Mouse (Mus musculus) T-helper 17 cell (primary cell): ENCODE measurements at regions not wholly inside any gene's neighbourhood (a gene's known extent, or its start where the extent isn't known, plus 50 kb on each side); places are given as distances from the start of the nearest gene placed in this dataset.
"Not testable (repeated sequence)": the region's sequence is repeated elsewhere in the genome, so short reads cannot be mapped to it uniquely, and the experiment has no call there.

Experiments used
- in situ Hi-C, 2 experiments: fragments of 300-600 bp; cut with MboI, MseI; formaldehyde crosslinking; loops; 1 replicate in 1 of 2; 2 replicates in 1 of 2; pipeline ENCODE4 v1.15.1; 2025; ENCODE audit warnings: high pct_unique_total_duplicates in 2 of 2

GRCm38 (mm10) chr10:91464691-91465090, 283.6 kb upstream of the Tmpo start:
- in situ Hi-C loops, result no loop called here

GRCm38 (mm10) chr10:91447974-91448703, 267.0 kb upstream of the Tmpo start:
- in situ Hi-C loops, result no loop called here

GRCm38 (mm10) chr10:91443321-91443720, 262.2 kb upstream of the Tmpo start:
- in situ Hi-C loops, result no loop called here

DNA sequence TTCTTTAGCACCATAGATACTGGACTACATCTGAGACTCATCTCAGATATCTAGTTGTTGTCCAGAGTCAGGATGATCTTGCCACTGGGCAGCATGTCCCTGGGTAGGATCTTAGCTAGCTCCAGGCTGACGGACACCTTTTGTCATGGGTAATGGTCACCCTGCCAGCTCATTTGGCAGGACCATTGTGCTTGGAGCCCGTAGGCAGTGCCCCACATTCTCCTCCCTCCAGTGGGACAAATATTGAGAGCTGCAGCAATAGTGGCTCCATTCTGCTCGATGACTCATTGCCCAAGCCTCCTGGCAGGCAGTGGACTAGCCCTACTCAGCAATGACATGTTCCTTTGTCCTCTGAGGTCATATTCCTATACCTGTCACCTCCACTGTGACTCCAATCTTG, 258.9 kb upstream of the Tmpo start:
- in situ Hi-C loops, result no loop called here

- in situ Hi-C loops, result no loop called here
These were observed 256.8 kb upstream of the Tmpo start for GRCm38 (mm10) chr10:91437917-91438316.

DNA sequence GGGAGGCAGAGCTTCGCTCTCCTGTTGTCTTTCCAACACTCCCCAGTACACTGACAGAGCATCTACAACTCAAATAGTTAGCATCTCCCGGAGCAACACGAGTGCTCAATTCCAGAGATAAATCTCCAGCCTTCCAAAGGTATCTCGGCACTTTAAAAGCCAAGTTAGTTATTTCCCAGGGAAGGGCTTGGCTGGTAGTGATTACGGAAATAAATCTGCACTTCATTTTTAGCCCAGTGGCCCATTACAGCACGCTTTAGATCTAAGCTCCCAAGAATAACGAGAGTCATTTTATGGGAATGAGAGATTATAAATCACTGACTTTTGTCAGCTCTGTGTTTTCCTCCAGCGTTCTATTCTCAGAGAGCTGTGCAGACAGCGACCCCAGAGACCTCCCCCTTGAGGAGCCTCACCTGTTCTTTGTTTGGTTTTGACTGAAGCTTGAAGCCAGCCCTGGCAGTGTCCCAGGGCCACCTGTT, 255.0 kb upstream of the Tmpo start:
- in situ Hi-C loops, result no loop called here

DNA sequence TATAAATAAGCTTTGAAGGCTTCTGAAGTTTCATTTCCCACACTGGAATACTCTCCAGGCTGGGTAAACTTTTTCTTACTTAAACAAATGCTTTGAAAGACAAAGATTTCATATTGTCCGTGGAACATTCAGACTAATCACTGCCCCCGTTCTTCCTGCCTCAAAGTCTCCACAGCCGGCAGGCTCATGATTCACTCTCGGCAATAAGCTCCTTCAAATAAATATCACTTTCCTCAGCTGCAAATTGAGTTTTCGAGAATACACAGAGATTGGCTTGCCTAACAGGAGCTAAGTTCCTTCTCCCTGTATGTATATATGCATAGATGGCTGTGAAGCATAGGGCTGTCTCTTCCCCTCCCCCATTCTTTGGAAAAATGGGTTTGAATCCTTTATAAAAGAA, 249.2 kb upstream of the Tmpo start:
- in situ Hi-C loops, result no loop called here

DNA sequence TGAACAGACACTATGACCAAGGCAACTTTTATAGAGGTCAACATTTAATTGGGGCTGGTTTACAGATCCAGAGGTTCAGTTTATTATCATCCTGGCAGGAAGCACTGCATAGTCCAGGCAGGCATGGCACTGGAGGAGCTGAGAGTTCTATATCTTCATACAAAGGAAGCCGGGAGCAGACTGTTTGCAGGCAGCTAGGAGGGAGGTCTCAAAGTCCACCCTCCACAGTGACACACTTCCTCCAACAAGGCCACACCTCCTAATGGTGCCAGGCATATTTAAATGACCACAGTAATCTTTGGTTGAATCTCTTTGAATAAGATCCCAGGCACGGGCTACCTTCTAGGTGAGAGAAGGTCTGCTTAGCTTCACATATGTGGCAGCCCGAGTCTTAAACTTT, 245.5 kb upstream of the Tmpo start:
- in situ Hi-C loops, result no loop called here

DNA sequence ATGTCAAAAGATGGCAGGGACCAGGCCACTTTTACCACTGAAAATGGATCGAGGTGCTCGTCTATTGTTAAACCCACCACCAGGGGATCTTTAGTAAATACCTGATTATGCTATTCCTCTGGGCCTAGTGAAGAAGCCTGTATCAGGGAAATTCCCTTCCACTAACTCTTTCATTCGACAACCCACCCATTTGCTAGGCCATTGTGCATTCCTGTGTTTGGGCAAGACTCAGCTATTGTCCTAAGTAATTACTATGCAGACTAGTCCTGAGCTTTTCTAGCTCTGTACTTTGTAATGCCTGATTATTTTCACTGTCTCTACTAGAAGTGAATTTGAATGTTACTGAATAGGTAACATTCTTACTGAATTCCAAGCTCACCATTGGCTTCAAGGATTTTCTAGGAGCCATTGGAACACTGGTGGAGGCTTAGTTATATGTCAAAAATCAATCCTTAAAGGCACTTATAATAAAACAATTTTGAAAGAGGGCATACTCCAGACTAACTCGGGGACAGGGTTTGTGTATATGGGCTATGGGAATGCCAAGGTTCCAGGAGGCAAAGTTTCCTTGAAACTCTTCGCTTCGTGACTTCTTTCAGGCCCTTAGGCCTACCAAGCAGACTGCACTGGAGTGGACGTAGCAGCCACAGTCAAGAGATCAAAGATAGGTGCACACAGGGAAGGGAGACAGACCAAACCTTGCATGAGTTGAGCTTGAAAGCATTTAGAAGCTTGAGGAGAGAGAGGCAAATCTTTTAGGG, 244.7 kb upstream of the Tmpo start:
- in situ Hi-C loops, result not testable (repeated sequence)

DNA sequence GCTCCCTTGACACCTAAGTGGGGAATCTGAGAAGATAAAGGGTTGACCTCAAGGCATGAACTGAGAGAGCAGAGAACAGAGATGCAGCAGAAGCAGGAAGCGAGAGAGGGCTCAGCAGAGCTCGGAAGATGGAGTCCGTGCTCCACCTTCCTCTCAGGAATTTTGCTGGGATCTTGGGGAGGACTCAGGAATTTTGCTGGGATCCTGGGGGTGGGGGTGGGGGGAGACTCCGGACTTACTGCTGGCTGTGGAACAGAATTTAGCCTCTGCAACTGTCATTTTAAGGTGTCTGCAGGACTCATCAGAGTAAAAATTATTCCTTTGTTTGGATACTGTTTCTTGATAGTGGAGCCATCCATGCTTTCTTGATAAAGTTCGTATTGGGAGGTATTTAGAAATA, 243.7 kb upstream of the Tmpo start:
- in situ Hi-C loops, result no loop called here

- in situ Hi-C loops, result no loop called here
These were observed 206.1 kb upstream of the Tmpo start for GRCm38 (mm10) chr10:91387255-91387654.

DNA sequence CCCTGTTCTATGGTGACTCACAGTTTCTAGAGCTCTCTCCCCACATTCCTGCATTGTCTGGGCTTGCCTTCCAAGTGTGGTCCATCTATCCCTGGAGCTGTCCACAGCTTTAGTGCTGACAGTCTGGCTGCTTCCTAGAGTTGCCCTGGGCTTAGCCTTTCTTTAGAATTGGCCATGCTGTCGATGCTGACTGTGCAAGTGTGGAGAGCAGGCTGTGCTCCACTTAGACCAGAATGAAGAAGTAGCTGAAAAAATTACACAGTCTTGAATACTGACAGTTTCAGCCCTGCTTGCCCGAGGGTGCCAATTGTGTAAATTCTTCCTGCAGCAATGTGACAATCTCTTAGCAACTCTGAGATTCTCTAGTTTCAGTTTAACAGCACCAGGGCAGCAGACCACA, 203.3 kb upstream of the Tmpo start:
- in situ Hi-C loops, result no loop called here

GRCm38 (mm10) chr10:91376683-91377082, 195.6 kb upstream of the Tmpo start:
- in situ Hi-C loops, result no loop called here

- in situ Hi-C loops, result no loop called here
These were observed 186.4 kb upstream of the Tmpo start for GRCm38 (mm10) chr10:91367488-91367887.

GRCm38 (mm10) chr10:91362587-91362986, 181.5 kb upstream of the Tmpo start:
- in situ Hi-C loops, result no loop called here

- in situ Hi-C loops, result no loop called here
These were observed 180.5 kb upstream of the Tmpo start for GRCm38 (mm10) chr10:91361621-91362020.

GRCm38 (mm10) chr10:91345465-91345864, 164.3 kb upstream of the Tmpo start:
- in situ Hi-C loops, result no loop called here

- in situ Hi-C loops, result no loop called here
These were observed 161.0 kb upstream of the Tmpo start for GRCm38 (mm10) chr10:91342083-91342482.

DNA sequence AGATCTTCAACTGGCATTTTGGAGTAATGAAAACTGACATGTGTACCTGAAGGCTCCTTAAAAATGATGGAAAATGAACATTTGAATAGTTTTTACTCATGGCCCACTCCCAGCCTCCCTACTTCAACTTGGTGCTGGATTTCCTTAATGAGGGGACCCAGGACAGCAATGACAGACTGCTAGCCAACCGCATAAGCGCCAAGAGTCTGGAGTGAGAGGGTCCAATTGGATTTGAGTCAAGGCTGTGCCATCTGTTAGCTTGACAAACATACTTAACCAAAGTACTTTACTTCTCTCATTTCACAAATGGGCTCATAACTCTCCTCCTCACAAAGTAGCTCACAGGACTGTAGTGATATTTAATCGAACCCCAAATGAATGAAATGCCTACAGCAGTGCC, 158.2 kb upstream of the Tmpo start:
- in situ Hi-C loops, result no loop called here

DNA sequence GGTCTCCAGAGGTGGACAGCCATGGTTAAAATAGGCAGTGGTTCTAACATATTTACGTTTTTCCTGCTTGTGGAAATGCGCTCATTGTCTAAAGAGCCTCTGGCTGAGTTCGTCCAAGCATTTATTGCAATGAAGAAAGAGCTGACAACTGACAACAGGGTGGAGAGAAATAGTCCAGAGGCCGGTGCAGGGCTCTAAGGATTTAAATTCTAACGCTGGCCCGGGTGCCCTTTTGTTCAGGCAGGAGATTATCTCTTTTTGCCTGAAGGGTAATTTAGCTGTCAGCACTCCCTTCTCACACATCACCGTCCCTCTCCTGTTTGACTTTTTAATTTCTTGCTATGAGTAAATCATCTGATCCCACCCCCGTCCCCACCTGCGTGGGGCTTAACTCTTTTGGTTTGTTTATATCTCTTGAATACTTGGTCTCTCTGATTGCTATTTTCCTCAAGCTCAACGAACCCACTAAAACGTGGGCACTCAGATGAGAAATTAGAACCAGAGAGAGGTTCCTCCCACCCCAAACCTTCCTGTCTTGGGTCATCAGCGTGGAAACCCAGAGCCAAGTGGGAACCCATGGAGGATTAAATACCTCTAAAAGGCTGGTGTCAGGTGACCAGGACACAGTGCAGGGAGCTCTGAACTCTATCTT, 145.7 kb upstream of the Tmpo start:
- in situ Hi-C loops, result no loop called here

DNA sequence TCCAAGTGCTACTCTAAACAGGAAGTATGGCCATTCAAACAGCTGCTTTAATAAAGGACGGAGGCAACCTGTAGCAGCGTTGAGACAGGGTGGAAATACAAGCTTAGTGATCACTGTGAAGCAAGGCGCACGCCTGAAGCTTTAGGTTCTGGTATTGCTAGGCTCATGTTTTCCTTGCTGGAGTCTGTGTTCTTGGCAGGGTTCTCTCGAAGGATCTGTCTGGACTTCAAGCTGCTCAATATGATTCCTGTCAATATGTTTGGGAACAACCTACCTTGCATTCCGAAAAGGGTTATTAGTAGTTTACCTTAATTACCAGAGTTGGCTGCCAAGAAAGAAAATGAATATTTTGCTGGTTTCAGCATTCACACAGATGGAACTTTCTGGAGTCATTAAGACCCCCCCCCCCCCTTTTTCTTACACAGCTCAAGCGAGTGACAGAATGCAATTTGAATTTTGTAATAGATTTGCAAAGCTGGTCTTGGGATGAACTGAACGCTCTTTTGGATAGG, 145.1 kb upstream of the Tmpo start:
- in situ Hi-C loops, result no loop called here

DNA sequence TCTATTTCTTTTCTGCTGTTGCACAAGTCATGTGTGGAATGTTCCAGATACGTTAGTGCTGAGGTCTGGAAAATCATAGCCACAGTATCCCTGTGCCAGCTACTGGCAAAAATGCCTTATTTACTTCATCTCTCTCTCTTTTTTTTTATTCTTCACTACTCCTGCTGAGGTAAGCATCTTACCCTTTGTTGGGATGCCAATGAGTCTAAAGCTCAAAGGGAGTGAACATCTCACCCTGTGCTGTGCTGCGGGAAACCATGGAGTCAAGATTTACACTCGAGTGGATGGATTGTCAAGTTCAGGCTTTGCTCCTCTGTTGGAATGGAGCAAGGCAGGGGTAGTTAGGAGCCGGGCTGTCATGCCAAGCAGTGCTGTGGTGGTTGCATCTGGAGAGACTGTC, 140.1 kb upstream of the Tmpo start:
- in situ Hi-C loops, result no loop called here
